Mouse (Mus musculus) E14TG2a.4 (cell line): ENCODE measurements around the gene Sugct.

Experiments used
- CTCF ChIP-seq: conservative IDR thresholded peaks from 2 replicates; pipeline ENCODE4 v1.5.1; 2014; ENCODE audit warnings: low read length
- NANOG ChIP-seq: IDR thresholded peaks from 2 replicates; pipeline ENCODE4 v1.6.1; 2014; ENCODE audit warnings: borderline replicate concordance, low read length, mixed read lengths

- TF ChIP-seq CTCF = no peak
- TF ChIP-seq NANOG = no peak
Measured at GRCm38 (mm10) chr13:16912214-16912613, 783.1 kb downstream of the Sugct start.
